Mouse (Mus musculus): ENCODE results near the gene Vapb.

Vapb gene

GRCm38 (mm10) chr2:173827228-173827627 lies 89.9 kb downstream of the Vapb start:
- no peak for DNase-seq (ENCODE audit: inconsistent age in 2 of 2, low spot score in 1 of 2)

- DNase-seq (ENCODE audit: inconsistent age in 2 of 2, low spot score in 1 of 2), result no peak
These were observed 90.8 kb downstream of the Vapb start for GRCm38 (mm10) chr2:173828134-173828533.

GRCm38 (mm10) chr2:173832828-173833492 lies 95.6 kb downstream of the Vapb start:
- DNase-seq (ENCODE audit: inconsistent age in 2 of 2, low spot score in 1 of 2), result no peak

All from adrenal gland, adult (tissue).